Mouse (Mus musculus) bone marrow, adult 2 months (tissue): ENCODE results near the gene Hist1h2ab.
A peak's percentile ranks its signal among the peaks of the same experiment; 100 is the strongest.

Source experiments
- CTCF ChIP-seq: fragments of 200-500 bp; IDR thresholded peaks from 2 replicates; pipeline ENCODE4 v1.5.1; 2011; ENCODE audit warnings: low read length, control low read depth; ENCODE audit not compliant: control insufficient read depth, insufficient read depth
- POLR2A ChIP-seq: fragments of 200-500 bp; IDR thresholded peaks from 2 replicates; pipeline ENCODE4 v1.6.1; 2011; ENCODE audit warnings: low read depth, mild to moderate bottlenecking, control low read depth, low read length, borderline replicate concordance; ENCODE audit not compliant: control insufficient read depth

DNA sequence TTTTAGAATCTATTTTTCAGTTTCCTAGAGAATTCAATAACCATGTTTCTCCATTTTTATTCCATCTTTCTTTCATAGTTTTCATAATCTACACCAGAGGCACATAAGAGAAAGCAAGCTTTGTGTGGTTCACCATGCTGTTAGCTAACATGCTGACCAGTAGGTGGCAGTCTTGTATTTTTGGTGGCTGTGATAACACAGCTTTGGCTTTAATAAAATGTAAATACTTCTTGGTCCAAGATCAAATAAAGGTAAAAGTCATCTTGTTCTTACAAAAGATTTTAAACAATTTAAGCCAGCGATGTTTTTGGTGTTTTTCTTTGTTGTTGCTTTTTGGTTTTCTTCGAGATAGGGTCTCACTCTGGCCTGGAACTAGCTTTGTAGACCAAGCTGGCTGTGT lies 41.6 kb downstream of the Hist1h2ab start:
- TF ChIP-seq CTCF (peak; percentile 25; the same call in 1 of the 2 replicates), POLR2A (no peak)
